Mouse (Mus musculus): Measurements from ENCODE around the gene Bmp6. TPM values are rescaled to one million over a fixed set of nuclear protein-coding genes. Genes with fewer than 3 reads are reported as not detected.

Gene Bmp6
- polyA plus RNA-seq, 2 experiments from 2014 or later = not detected

GRCm38 (mm10) chr13:38437930-38438329 lies 93.0 kb downstream of the Bmp6 start:
- ATAC-seq = no peak

GRCm38 (mm10) chr13:38440240-38440639 lies 95.3 kb downstream of the Bmp6 start:
- ATAC-seq = no peak

GRCm38 (mm10) chr13:38448516-38449015 lies 103.7 kb downstream of the Bmp6 start:
- no peak for ATAC-seq

- ATAC-seq = no peak
Observed at GRCm38 (mm10) chr13:38450051-38450971, 105.4 kb downstream of the Bmp6 start.

GRCm38 (mm10) chr13:38451446-38451845 lies 106.5 kb downstream of the Bmp6 start:
- ATAC-seq = no peak

- no peak for ATAC-seq
Observed at GRCm38 (mm10) chr13:38463410-38463809, 118.5 kb downstream of the Bmp6 start.

GRCm38 (mm10) chr13:38470882-38471281 lies 126.0 kb downstream of the Bmp6 start:
- no peak for ATAC-seq

- no peak for ATAC-seq
Observed at GRCm38 (mm10) chr13:38472636-38473035, 127.7 kb downstream of the Bmp6 start.

GRCm38 (mm10) chr13:38473497-38473896 lies 128.6 kb downstream of the Bmp6 start:
- ATAC-seq = no peak

- no peak for ATAC-seq
Observed at GRCm38 (mm10) chr13:38476936-38477335, 132.0 kb downstream of the Bmp6 start.

- no peak for ATAC-seq
Observed at GRCm38 (mm10) chr13:38481021-38481420, 136.1 kb downstream of the Bmp6 start.

GRCm38 (mm10) chr13:38484701-38485100 lies 139.8 kb downstream of the Bmp6 start:
- no peak for ATAC-seq

- no peak for ATAC-seq
Observed at GRCm38 (mm10) chr13:38486767-38487166, 141.9 kb downstream of the Bmp6 start.

- no peak for ATAC-seq
Observed at GRCm38 (mm10) chr13:38496715-38497114, 151.8 kb downstream of the Bmp6 start.

GRCm38 (mm10) chr13:38501314-38501713 lies 156.4 kb downstream of the Bmp6 start:
- no peak for ATAC-seq

- peak; percentile 45 for ATAC-seq
Observed at GRCm38 (mm10) chr13:38503137-38503849, 158.4 kb downstream of the Bmp6 start.

- ATAC-seq = no peak
Observed at GRCm38 (mm10) chr13:38506320-38506719, 161.4 kb downstream of the Bmp6 start.

- no peak for ATAC-seq
Observed at GRCm38 (mm10) chr13:38506936-38507335, 162.0 kb downstream of the Bmp6 start.

- ATAC-seq = no peak
Observed at GRCm38 (mm10) chr13:38509681-38510341, 164.9 kb downstream of the Bmp6 start.

GRCm38 (mm10) chr13:38511979-38512378 lies 167.1 kb downstream of the Bmp6 start:
- ATAC-seq = no peak

GRCm38 (mm10) chr13:38513921-38514320 lies 169.0 kb downstream of the Bmp6 start:
- no peak for ATAC-seq

- no peak for ATAC-seq
Observed at GRCm38 (mm10) chr13:38515431-38515830, 170.5 kb downstream of the Bmp6 start.

- no peak for ATAC-seq
Observed at GRCm38 (mm10) chr13:38515845-38516244, 170.9 kb downstream of the Bmp6 start.

All from CD4-positive, CD25-positive, alpha-beta regulatory T cell, adult 4 months (primary cell).